Mouse (Mus musculus): ENCODE measurements around the gene Elk4.

Gene Elk4

GRCm38 (mm10) chr1:132007282-132007815 lies at the start of gene Elk4:
Gene Elk4 (plus strand): TSS chr1:132007607.
- DNase-seq = peak; percentile 96

DNA sequence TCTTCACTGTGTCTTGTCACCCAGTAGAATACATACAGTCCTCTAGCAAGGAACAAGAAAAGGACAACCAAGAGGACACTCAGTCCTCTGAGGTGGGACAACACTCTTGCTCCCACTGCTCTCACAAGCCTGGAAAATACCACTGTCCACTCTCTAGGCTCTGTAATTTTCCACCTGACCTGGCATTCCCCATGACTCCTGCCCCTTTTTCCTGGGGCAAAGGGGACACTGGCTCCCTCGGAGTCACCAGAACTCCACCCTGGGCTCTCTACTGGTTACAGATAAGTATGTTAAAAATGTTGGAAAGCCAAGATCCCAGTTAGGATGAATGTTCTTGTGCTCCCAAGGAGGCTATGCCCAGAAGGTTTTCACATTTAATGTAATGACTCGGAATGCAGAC lies 46.4 kb upstream of the Elk4 start:
- DNase-seq = no peak

GRCm38 (mm10) chr1:131962606-131963084 lies 44.8 kb upstream of the Elk4 start, which contains the start of gene Slc45a3:
Gene Slc45a3 (plus strand): TSS chr1:131962967.
- DNase-seq = peak; percentile 29

GRCm38 (mm10) chr1:131963085-131963951 lies 44.1 kb upstream of the Elk4 start:
- DNase-seq = no peak

DNA sequence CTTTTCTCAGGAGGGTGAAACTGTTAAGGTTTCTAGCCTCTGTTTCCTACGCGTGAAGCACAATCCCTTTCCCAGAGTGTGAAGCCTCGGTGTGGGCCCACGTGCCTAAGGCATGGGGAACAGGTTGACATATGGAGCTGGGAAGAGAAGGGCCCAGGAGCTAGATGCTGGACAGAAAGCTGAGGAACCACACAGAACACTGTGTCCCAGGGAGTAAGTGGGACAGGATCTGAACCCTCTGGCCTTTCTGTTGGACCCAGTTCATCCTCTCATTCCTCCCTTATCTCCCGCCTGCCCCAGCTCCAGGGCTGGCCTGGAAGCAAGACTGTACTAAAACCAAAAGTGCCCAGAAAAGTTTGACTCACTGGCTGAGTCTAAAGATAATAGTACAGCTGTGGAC lies 43.3 kb upstream of the Elk4 start:
- DNase-seq = no peak

DNA sequence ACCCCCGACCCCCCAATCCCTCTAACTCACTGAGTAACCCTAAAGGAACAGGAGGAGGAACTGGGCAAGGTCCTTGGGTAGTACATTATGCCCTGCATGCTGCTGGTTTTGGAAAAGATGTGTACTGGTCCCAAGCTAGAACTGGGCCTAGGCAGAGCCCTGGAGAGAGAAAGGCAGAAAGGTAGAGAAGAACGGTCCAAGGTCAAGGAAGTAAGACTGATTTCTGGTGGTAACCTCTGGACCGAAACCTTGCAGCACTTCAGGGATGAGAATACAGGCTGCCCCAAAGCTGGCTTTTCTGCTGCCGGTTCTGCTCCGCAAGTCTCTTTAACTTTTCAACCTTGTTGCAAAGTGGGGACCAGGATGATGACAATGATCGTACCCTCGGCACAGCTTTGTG lies 42.8 kb upstream of the Elk4 start:
- DNase-seq = no peak

- no peak for DNase-seq
Measured at GRCm38 (mm10) chr1:131965818-131966217, 41.6 kb upstream of the Elk4 start.

DNA sequence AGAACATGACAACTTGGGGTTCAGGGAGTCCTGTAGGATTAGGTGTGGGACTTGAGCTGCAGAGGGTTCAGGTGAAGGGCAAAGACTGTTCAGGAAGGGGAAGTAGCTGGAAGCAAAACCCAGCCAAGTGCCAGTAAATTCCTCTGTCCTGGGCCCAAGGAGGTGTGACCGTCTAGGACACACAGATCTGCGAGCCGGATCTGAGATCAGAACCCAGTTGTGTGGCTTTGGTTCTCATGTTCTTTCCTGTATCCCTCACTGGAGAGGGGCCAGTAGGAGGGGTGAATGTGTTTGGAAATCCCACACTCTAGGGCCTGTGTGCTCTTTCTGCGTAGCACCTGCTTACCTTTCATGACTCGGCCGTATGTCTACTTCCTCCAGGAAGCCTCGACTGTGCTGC lies 40.1 kb upstream of the Elk4 start:
- DNase-seq = peak; percentile 28

DNA sequence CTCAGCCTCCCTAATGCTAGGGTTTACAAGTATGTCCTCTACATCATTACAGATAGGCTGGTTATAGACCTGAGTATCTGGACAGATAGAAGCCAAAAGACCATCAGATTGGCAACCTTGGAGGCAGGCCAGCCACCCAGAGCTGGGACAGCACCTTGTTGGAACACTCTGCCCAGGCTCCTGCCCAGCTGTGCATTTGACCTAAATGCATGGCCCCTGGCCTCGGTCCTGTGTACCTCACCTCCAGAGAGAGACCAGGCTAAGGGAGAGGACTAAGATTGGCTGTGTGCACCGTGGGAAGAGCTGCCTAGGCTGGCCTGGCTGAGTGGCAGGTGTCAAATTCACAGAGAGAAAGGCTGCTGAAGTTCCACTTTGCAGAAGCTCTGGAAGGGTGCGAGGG lies 38.9 kb upstream of the Elk4 start:
- no peak for DNase-seq

- no peak for DNase-seq
Measured at GRCm38 (mm10) chr1:131968983-131969382, 38.4 kb upstream of the Elk4 start.

DNA sequence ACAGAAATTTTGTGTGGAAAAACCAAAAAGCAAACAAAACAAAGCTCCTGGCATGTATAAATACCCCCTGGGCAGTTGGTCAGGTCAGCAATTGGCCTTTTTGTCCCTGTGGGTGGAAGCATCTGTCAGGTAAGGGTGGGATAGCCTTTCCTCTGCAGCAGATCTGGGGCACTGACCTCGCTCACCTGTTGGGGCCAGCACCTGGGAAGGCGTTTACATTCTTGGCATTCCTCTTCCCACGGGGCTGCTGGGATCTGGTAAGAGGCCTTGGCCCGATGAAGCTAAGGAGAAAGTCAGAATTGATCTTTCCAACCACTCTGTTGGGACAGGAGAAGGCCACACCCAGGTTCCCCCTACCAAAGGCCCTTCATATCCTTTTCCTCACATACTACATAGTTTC lies 37.6 kb upstream of the Elk4 start:
- no peak for DNase-seq

DNA sequence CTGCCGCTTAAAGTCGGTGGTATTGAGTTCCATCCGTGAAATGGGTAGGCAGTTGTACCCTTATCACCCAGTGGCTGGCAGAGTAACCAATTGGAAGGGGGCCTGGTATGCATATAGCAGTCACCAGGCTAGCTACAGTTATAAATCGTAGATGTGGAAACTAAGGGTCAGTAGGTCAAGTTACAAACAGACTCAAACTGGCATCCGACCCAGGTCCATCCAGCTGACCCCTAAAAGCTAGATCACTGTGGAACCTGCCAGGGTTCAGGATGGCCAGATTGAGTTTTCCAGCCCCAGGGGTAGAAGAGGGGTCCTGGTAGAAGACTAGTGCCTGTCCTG lies 37.1 kb upstream of the Elk4 start:
- no peak for DNase-seq

- DNase-seq = no peak
Measured at GRCm38 (mm10) chr1:131970661-131971520, 36.5 kb upstream of the Elk4 start.

- DNase-seq = no peak
Measured at GRCm38 (mm10) chr1:131971771-131972497, 35.5 kb upstream of the Elk4 start.

- DNase-seq = no peak
Measured at GRCm38 (mm10) chr1:131972498-131973334, 34.7 kb upstream of the Elk4 start.

- no peak for DNase-seq
Measured at GRCm38 (mm10) chr1:131973991-131974390, 33.4 kb upstream of the Elk4 start.

DNA sequence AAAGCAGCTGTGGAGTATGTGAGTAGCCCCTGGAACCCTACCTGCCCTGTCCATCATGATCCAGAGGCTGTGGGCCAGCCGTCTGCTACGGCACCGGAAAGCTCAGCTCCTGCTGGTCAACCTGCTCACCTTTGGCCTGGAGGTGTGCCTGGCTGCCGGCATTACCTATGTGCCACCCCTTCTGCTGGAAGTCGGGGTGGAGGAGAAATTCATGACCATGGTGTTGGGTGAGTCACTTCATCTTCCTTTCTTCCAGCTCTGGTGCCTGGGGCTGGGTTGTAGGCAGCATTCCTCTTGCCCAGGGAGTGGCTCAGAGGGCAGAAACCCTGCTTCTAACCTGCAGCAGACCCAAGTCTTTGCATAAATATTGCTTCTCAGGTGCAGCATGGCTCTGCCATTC lies 30.5 kb upstream of the Elk4 start:
- no peak for DNase-seq

DNA sequence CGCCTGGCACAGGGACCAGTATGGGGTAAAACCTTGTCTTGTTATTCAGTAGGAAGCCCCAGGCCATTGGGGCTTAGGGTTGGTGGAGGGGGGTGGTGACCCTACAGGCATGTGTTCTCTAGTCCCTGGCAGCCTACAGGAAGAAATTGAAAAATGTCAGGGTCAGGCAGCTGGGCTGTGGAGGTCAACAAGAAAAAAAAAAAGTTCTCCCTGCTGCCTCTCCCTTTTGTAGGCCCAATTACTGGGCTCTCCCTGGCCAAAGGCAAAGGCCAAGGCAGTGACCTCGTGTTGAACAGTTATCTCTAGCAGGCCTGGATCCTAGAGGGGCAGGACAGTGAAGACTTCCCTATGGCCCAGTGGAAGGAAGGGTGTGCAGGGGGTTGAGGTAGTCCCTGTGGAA lies 26.9 kb upstream of the Elk4 start:
- DNase-seq = no peak

GRCm38 (mm10) chr1:131981378-131982013 lies 25.9 kb upstream of the Elk4 start:
- DNase-seq = peak; percentile 83

DNA sequence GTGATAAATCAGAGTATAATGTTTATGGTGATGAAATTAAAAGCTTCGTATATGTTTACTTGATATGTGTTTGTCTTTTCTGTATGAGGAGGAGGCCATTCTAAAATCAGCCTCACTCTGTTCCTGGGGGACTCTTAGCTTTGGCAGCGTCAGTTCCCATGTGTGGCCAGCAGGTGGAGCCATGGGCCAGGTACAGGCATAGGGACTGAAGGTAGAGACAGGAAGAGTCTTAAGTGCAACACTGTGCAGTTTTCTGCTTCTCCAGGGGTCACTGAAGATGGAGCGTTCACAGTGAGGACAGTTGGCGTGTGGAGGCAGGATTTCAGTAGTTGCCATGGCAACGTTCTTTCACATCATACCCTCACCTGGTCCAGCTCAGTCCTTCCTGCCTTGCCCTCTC lies 24.5 kb upstream of the Elk4 start:
- DNase-seq = peak; percentile 83

DNA sequence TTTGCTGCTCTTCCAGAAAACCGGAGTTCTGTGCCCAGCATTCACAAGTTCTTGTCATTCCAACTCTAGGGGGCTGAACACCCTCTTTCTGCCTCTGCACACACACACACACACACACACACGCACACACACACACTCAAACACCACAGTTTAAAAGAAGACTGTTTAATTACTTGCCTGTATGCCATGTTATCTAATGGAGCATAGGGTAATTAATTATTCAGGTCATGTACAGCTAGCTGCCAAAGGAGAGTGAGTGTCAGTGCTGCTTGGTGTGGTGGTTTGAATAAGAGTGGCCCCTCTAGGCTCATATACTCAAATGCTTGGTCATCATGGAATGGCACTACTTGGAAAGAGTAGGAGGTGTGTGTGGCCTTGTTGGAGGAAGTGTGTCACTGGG lies 23.6 kb upstream of the Elk4 start:
- no peak for DNase-seq
